Mouse (Mus musculus): Measurements from ENCODE around the gene Abhd4. TPM values are rescaled to one million over a fixed set of nuclear protein-coding genes. Genes with fewer than 3 reads are reported as not detected.

Gene Abhd4
- polyA plus RNA-seq, 1 experiment from 2014 or later: 44.7 TPM

- Histone ChIP-seq H3K9me3 (no peaks in the 10 kb centered on the region), H3K36me3 (peaks cover 15% of the 10 kb centered on the region), H3K27ac (no peak overlapping the region), H3K27me3 (ENCODE audit: insufficient read depth, poor library complexity, severe bottlenecking) (no peaks in the 10 kb centered on the region), H3K4me1 (replicated peaks) (no peaks in the 10 kb centered on the region), H3K4me3 (no peak overlapping the region)
- no peak for DNase-seq (ENCODE audit: low spot score)
- WGBS: 94% methylated on average over 3 of the region's 3 CpGs
Measured at GRCm38 (mm10) chr14:54270413-54270812, 16.4 kb downstream of the Abhd4 start.

- no peak overlapping the region for H3K4me3 ChIP-seq
- 83% methylated on average over 3 of the region's 3 CpGs for WGBS
- no peak for DNase-seq (ENCODE audit: low spot score)
- H3K27me3 ChIP-seq (ENCODE audit: insufficient read depth, poor library complexity, severe bottlenecking): no peaks in the 10 kb centered on the region
- H3K36me3 ChIP-seq: peaks cover 15% of the 10 kb centered on the region
- H3K27ac ChIP-seq: no peak overlapping the region
- no peaks in the 10 kb centered on the region for H3K4me1 ChIP-seq (replicated peaks)
- H3K9me3 ChIP-seq: no peaks in the 10 kb centered on the region
Measured at GRCm38 (mm10) chr14:54271976-54272606, 18.1 kb downstream of the Abhd4 start.

- Histone ChIP-seq H3K36me3 (peaks cover 10% of the 10 kb centered on the region), H3K27ac (no peak overlapping the region), H3K4me1 (replicated peaks) (no peaks in the 10 kb centered on the region), H3K27me3 (ENCODE audit: insufficient read depth, poor library complexity, severe bottlenecking) (no peaks in the 10 kb centered on the region), H3K9me3 (no peaks in the 10 kb centered on the region), H3K4me3 (no peak overlapping the region)
- 90% methylated on average over 3 of the region's 3 CpGs for WGBS
- DNase-seq (ENCODE audit: low spot score): no peak
Measured at GRCm38 (mm10) chr14:54272696-54273095, 18.7 kb downstream of the Abhd4 start.

GRCm38 (mm10) chr14:54276446-54276845 is 22.5 kb downstream of the Abhd4 start:
- Histone ChIP-seq H3K27ac (no peak overlapping the region), H3K4me1 (replicated peaks) (no peaks in the 10 kb centered on the region), H3K4me3 (no peak overlapping the region), H3K36me3 (no peaks in the 10 kb centered on the region), H3K27me3 (ENCODE audit: insufficient read depth, poor library complexity, severe bottlenecking) (no peaks in the 10 kb centered on the region), H3K9me3 (no peaks in the 10 kb centered on the region)
- no peak for DNase-seq (ENCODE audit: low spot score)
- 79% methylated on average over 2 of the region's 2 CpGs for WGBS

GRCm38 (mm10) chr14:54284839-54285238 is 30.9 kb downstream of the Abhd4 start, which contains the start of gene Olfr49:
Gene Olfr49 (minus strand): TSS chr14:54284939.
- 74% methylated on average over 1 of the region's 1 CpGs for WGBS
- Histone ChIP-seq H3K4me3 (no peak within 1 kb of the TSS), H3K36me3 (no peaks in the 10 kb centered on the region), H3K4me1 (replicated peaks) (no peaks in the 10 kb centered on the region), H3K9me3 (no peaks in the 10 kb centered on the region), H3K27me3 (ENCODE audit: insufficient read depth, poor library complexity, severe bottlenecking) (no peaks in the 10 kb centered on the region), H3K27ac (no peak within 1 kb of the TSS)
- no peak for DNase-seq (ENCODE audit: low spot score)

GRCm38 (mm10) chr14:54300136-54300535 is 46.1 kb downstream of the Abhd4 start:
- Histone ChIP-seq H3K27me3 (ENCODE audit: insufficient read depth, poor library complexity, severe bottlenecking) (peaks cover 5% of the 10 kb centered on the region; the same call in 1 of the 2 replicates), H3K9me3 (peaks cover 12% of the 10 kb centered on the region; the same call in 1 of the 2 replicates), H3K4me1 (replicated peaks) (no peaks in the 10 kb centered on the region), H3K36me3 (no peaks in the 10 kb centered on the region), H3K4me3 (no peak overlapping the region), H3K27ac (no peak overlapping the region)
- WGBS: 87% methylated on average over 5 of the region's 5 CpGs
- DNase-seq (ENCODE audit: low spot score): no peak

- WGBS: 91% methylated on average over 3 of the region's 3 CpGs
- Histone ChIP-seq H3K36me3 (no peaks in the 10 kb centered on the region), H3K27me3 (ENCODE audit: insufficient read depth, poor library complexity, severe bottlenecking) (peaks cover 5% of the 10 kb centered on the region; the same call in 1 of the 2 replicates), H3K27ac (no peak overlapping the region), H3K4me3 (no peak overlapping the region), H3K9me3 (peaks cover 12% of the 10 kb centered on the region; the same call in 1 of the 2 replicates), H3K4me1 (replicated peaks) (no peaks in the 10 kb centered on the region)
- no peak for DNase-seq (ENCODE audit: low spot score)
Measured at GRCm38 (mm10) chr14:54300676-54301075, 46.7 kb downstream of the Abhd4 start.

- WGBS: 36% methylated on average over 3 of the region's 3 CpGs
- no peaks in the 10 kb centered on the region for H3K36me3 ChIP-seq
- no peaks in the 10 kb centered on the region for H3K9me3 ChIP-seq
- H3K27ac ChIP-seq: no peak overlapping the region
- peaks cover 4% of the 10 kb centered on the region; the same call in 1 of the 2 replicates for H3K4me1 ChIP-seq (replicated peaks)
- DNase-seq (ENCODE audit: low spot score): no peak
- no peaks in the 10 kb centered on the region for H3K27me3 ChIP-seq (ENCODE audit: insufficient read depth, poor library complexity, severe bottlenecking)
- no peak overlapping the region for H3K4me3 ChIP-seq
Measured at GRCm38 (mm10) chr14:54311763-54312162, 57.8 kb downstream of the Abhd4 start.

Other genes starting within 250 kb of the Abhd4 start
- 243 and 271 TPM in 2 replicates for gene Dad1, start 84 bp upstream of the Abhd4 start, polyA plus RNA-seq (2016; fragmentation: Nextera tagmentation; extraction: Ambion mirVana)
- not detected in 2 replicates for gene Olfr49, start 30.8 kb downstream of the Abhd4 start, polyA plus RNA-seq (2016; fragmentation: Nextera tagmentation; extraction: Ambion mirVana)
- 47.1 and 48.4 TPM in 2 replicates for gene Oxa1l, start 106.6 kb downstream of the Abhd4 start, polyA plus RNA-seq (2016; fragmentation: Nextera tagmentation; extraction: Ambion mirVana)
- gene Slc7a7, start 163.6 kb downstream of the Abhd4 start, polyA plus RNA-seq (2016; fragmentation: Nextera tagmentation; extraction: Ambion mirVana): 5.0 and 5.5 TPM in 2 replicates
- gene Mrpl52, start 172.7 kb downstream of the Abhd4 start, polyA plus RNA-seq (2016; fragmentation: Nextera tagmentation; extraction: Ambion mirVana): 198 and 224 TPM in 2 replicates
- gene Mmp14, start 177.4 kb downstream of the Abhd4 start, polyA plus RNA-seq (2016; fragmentation: Nextera tagmentation; extraction: Ambion mirVana): 75.1 and 76.1 TPM in 2 replicates
- gene Lrp10, start 209.9 kb downstream of the Abhd4 start, polyA plus RNA-seq (2016; fragmentation: Nextera tagmentation; extraction: Ambion mirVana): 30.9 and 32.4 TPM in 2 replicates
- 20.8 and 40.2 TPM in 2 replicates for gene Rem2, start 221.9 kb downstream of the Abhd4 start, polyA plus RNA-seq (2016; fragmentation: Nextera tagmentation; extraction: Ambion mirVana)